Mouse (Mus musculus): Measurements from ENCODE around the gene Tia1. TPM values are rescaled to one million over a fixed set of nuclear protein-coding genes. Genes with fewer than 3 reads are reported as not detected.

Gene Tia1
- 12.9 TPM for polyA plus RNA-seq (2012; fragmentation: generic; extraction: Trizol)
- long read RNA-seq, experiment 1, full-length matches to known transcripts, result 7 of 16 reads
- long read RNA-seq, experiment 1, partial matches to known transcripts, result 2 of 16 reads
- long read RNA-seq, experiment 1, other reads (novel, unspliced or antisense), result 7 of 16 reads
- long read RNA-seq, experiment 2, full-length matches to known transcripts, result 80 of 94 reads
- long read RNA-seq, experiment 2, partial matches to known transcripts, result 3 of 94 reads
- long read RNA-seq, experiment 2, other reads (novel, unspliced or antisense), result 11 of 94 reads

DNA sequence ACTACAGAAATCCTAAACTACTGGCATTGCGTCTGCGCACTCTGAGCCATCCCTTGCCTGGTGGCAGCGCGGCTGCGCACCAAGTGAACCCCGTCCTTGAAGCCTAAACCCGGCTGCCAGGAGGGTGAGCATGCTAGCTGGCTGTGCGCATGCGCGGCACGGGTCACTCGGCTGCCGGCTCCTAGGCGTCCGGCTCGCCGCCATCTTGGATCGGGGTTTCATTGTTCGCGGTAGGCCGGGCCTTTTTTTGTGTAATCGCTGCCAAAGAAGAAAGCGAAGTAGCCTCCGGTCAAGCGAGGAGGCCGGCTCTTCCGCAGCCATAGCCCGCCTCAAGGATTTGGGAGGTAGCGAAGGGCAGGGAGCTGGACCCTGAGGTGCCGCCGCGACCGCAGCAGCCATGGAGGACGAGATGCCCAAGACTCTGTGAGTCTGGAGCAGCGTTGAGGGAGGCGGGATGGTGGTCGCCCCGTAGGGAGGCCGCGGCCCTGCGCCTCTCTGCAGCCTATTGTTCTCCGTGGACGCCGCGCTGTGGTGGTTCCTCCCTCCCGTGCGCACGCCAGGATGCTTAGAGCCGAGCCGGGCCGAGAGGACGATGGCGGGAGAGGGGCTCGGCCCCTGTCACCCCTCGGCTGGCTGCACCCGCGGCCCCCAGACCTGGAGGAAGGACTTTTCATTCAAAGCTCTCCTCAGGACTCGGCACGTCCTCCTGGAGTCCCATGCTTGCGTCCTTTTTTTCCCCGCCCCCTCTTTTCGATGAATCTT is at the start of gene Tia1:
TSS of gene Tia1 (plus strand) at position 120 of the 762 bp plus-strand sequence.
- peaks cover 45% of the 10 kb centered on the region for H3K79me3 ChIP-seq (ENCODE audit: low read depth)
- H3K79me2 ChIP-seq (ENCODE audit: control insufficient read depth, insufficient read depth), result peaks cover 52% of the 10 kb centered on the region
- peak within 1 kb of the TSS; percentile 91 for H3K4me3 ChIP-seq (ENCODE audit: insufficient read depth, poor library complexity, severe bottlenecking)
- peaks cover 13% of the 10 kb centered on the region for H3K36me3 ChIP-seq (ENCODE audit: control insufficient read depth, insufficient read depth)
- H3ac ChIP-seq (ENCODE audit: control insufficient read depth, insufficient read length, low read depth), result peak within 1 kb of the TSS; percentile 96
- H3K27me3 ChIP-seq (ENCODE audit: control insufficient read depth, insufficient read depth, insufficient read length), result no peaks in the 10 kb centered on the region
- no peak for TF ChIP-seq USF1 (IDR thresholded peaks at IDR 0.05; ENCODE audit: low read depth)
- TF ChIP-seq MYOD1 (IDR thresholded peaks at IDR 0.05; ENCODE audit: control insufficient read depth, insufficient read length, low read depth), result no peak
- no peak for TF ChIP-seq MYOG (IDR thresholded peaks at IDR 0.05; ENCODE audit: control insufficient read depth, extremely low read depth, insufficient read length)
- no peak for TF ChIP-seq MAX (IDR thresholded peaks at IDR 0.05)
- TF ChIP-seq CTCF (IDR thresholded peaks at IDR 0.05; ENCODE audit: control insufficient read depth, insufficient read depth, insufficient read length), result no peak
- TF ChIP-seq FOSL1 (IDR thresholded peaks at IDR 0.05; ENCODE audit: insufficient read depth, low read length, poor library complexity, severe bottlenecking), result no peak

DNA sequence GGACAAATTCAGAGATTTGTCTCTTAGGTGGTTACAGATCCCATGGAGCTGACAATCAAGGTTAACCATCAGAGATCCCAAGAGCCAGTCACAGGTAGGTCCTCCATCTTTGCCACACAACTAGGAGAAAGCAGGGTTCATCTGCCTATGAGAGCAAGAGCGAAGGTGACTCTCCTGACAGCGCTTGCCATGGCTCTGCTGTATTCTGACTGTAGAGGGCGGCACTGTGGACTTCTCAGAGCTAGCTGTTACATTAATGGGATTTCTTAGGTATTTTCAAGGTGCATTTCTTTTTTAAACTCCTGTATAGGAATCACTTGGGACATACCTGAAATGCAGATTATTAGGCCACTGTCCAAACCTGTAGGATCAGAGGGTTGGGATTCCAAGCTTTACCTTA is 49.1 kb upstream of the Tia1 start:
- Histone ChIP-seq H3K79me3 (ENCODE audit: low read depth) (no peaks in the 10 kb centered on the region), H3K4me3 (ENCODE audit: insufficient read depth, poor library complexity, severe bottlenecking) (no peak overlapping the region), H3K27me3 (ENCODE audit: control insufficient read depth, insufficient read depth, insufficient read length) (peaks cover 16% of the 10 kb centered on the region), H3ac (ENCODE audit: control insufficient read depth, insufficient read length, low read depth) (no peak overlapping the region), H3K79me2 (ENCODE audit: control insufficient read depth, insufficient read depth) (no peaks in the 10 kb centered on the region), H3K36me3 (ENCODE audit: control insufficient read depth, insufficient read depth) (no peaks in the 10 kb centered on the region)
- no peak for TF ChIP-seq USF1 (IDR thresholded peaks at IDR 0.05; ENCODE audit: low read depth)
- no peak for TF ChIP-seq FOSL1 (IDR thresholded peaks at IDR 0.05; ENCODE audit: insufficient read depth, low read length, poor library complexity, severe bottlenecking)

DNA sequence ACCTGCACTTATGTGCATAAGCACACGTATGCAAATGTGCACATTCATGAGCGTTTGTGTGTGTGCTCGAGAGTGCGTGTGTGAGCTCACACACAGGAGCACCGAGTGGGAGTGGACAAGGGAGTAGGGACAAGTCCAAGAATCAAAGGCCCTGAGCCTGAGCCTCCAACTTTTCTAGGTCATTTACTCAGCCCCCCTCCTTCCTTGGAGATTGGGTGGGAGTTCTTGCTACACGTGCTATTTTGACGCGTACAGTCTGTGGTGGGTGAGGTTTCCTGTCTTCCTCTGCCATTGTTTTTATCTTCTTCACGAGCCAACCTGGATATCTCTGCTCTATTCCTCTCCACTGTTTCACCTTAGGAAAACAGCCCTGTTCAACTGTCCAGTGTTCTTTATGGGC is 47.1 kb upstream of the Tia1 start:
- no peak overlapping the region for H3K4me3 ChIP-seq (ENCODE audit: insufficient read depth, poor library complexity, severe bottlenecking)
- no peaks in the 10 kb centered on the region for H3K36me3 ChIP-seq (ENCODE audit: control insufficient read depth, insufficient read depth)
- TF ChIP-seq FOSL1 (IDR thresholded peaks at IDR 0.05; ENCODE audit: insufficient read depth, low read length, poor library complexity, severe bottlenecking) (no peak), MAX (IDR thresholded peaks at IDR 0.05) (no peak), USF1 (IDR thresholded peaks at IDR 0.05; ENCODE audit: low read depth) (no peak), CTCF (IDR thresholded peaks at IDR 0.05; ENCODE audit: control insufficient read depth, insufficient read depth, insufficient read length) (no peak), MYOD1 (IDR thresholded peaks at IDR 0.05; ENCODE audit: control insufficient read depth, insufficient read length, low read depth) (no peak), CEBPB (IDR thresholded peaks at IDR 0.05; ENCODE audit: low read depth) (no peak), MYOG (IDR thresholded peaks at IDR 0.05; ENCODE audit: control insufficient read depth, extremely low read depth, insufficient read length) (no peak)
- peaks cover 15% of the 10 kb centered on the region for H3K27me3 ChIP-seq (ENCODE audit: control insufficient read depth, insufficient read depth, insufficient read length)
- no peaks in the 10 kb centered on the region for H3K79me3 ChIP-seq (ENCODE audit: low read depth)
- no peak overlapping the region for H3ac ChIP-seq (ENCODE audit: control insufficient read depth, insufficient read length, low read depth)
- no peaks in the 10 kb centered on the region for H3K79me2 ChIP-seq (ENCODE audit: control insufficient read depth, insufficient read depth)

DNA sequence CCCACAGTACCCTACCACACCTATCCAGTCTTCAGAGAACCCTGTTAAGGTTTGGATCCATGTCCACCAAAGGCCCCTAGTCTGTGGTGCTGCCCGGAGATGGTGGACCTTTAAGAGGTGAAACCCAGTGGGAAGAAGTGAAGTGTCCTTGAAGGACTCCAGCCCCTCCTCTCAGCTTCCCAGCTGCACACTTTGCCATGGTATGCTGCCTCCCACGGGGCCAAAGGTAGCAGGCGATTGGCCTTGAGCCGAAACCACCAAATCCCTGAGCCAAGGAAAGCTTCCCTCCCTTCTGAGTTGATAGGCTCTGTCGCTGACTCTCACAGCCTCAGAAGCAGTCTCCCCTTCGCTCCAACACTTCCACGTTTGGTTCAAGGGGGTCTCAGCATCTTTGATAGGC is 43.3 kb upstream of the Tia1 start:
- H3K36me3 ChIP-seq (ENCODE audit: control insufficient read depth, insufficient read depth), result no peaks in the 10 kb centered on the region
- no peak overlapping the region for H3ac ChIP-seq (ENCODE audit: control insufficient read depth, insufficient read length, low read depth)
- H3K4me3 ChIP-seq (ENCODE audit: insufficient read depth, poor library complexity, severe bottlenecking), result no peak overlapping the region
- H3K79me2 ChIP-seq (ENCODE audit: control insufficient read depth, insufficient read depth), result peaks cover under 1% of the 10 kb centered on the region
- TF ChIP-seq MAX (IDR thresholded peaks at IDR 0.05) (no peak), FOSL1 (IDR thresholded peaks at IDR 0.05; ENCODE audit: insufficient read depth, low read length, poor library complexity, severe bottlenecking) (no peak), USF1 (IDR thresholded peaks at IDR 0.05; ENCODE audit: low read depth) (no peak), CEBPB (IDR thresholded peaks at IDR 0.05; ENCODE audit: low read depth) (no peak), MYOD1 (IDR thresholded peaks at IDR 0.05; ENCODE audit: control insufficient read depth, insufficient read length, low read depth) (no peak)
- no peaks in the 10 kb centered on the region for H3K79me3 ChIP-seq (ENCODE audit: low read depth)
- H3K27me3 ChIP-seq (ENCODE audit: control insufficient read depth, insufficient read depth, insufficient read length), result peaks cover 11% of the 10 kb centered on the region

DNA sequence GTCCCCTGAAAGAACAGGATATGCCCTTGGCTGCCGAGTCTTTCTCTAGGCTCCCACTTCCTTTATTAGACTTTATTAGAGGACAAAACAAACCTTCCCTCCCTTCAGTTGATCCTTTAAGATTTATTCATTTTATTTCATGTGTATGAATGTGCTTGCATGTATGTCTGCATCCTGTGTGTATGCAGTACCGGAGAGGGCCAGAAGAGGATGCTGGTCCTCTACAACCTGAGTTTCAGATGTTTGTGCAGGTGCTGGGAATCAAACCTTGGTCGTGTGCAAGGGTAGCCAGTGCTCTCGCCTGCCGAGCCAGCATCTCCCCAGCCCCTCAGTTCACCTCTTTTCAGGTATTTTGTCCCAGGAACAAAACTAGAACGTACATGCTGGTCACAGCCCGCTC is 42.6 kb upstream of the Tia1 start:
- H3K79me3 ChIP-seq (ENCODE audit: low read depth), result peaks cover 2% of the 10 kb centered on the region
- H3K4me3 ChIP-seq (ENCODE audit: insufficient read depth, poor library complexity, severe bottlenecking), result no peak overlapping the region
- no peak overlapping the region for H3ac ChIP-seq (ENCODE audit: control insufficient read depth, insufficient read length, low read depth)
- H3K27me3 ChIP-seq (ENCODE audit: control insufficient read depth, insufficient read depth, insufficient read length), result peaks cover 9% of the 10 kb centered on the region
- H3K36me3 ChIP-seq (ENCODE audit: control insufficient read depth, insufficient read depth), result no peaks in the 10 kb centered on the region
- H3K79me2 ChIP-seq (ENCODE audit: control insufficient read depth, insufficient read depth), result peaks cover 7% of the 10 kb centered on the region
- TF ChIP-seq MAX (IDR thresholded peaks at IDR 0.05) (no peak), FOSL1 (IDR thresholded peaks at IDR 0.05; ENCODE audit: insufficient read depth, low read length, poor library complexity, severe bottlenecking) (no peak), CTCF (IDR thresholded peaks at IDR 0.05; ENCODE audit: control insufficient read depth, insufficient read depth, insufficient read length) (no peak), MYOD1 (IDR thresholded peaks at IDR 0.05; ENCODE audit: control insufficient read depth, insufficient read length, low read depth) (no peak), MYOG (IDR thresholded peaks at IDR 0.05; ENCODE audit: control insufficient read depth, extremely low read depth, insufficient read length) (no peak), USF1 (IDR thresholded peaks at IDR 0.05; ENCODE audit: low read depth) (no peak), CEBPB (IDR thresholded peaks at IDR 0.05; ENCODE audit: low read depth) (no peak)

Measured in C2C12 (cell line).